Mouse (Mus musculus) adrenal gland, postnatal 14 days (tissue): ENCODE measurements around the gene Olfr221. TPM values are rescaled to one million over a fixed set of nuclear protein-coding genes. Genes with fewer than 3 reads are reported as not detected.
A peak's percentile ranks its signal among the peaks of the same experiment; 100 is the strongest.

Source experiments
- DNase-seq: peaks from one replicate; pipeline ENCODE4 v3.0.0; 2021; ENCODE audit warnings: mixed read lengths
- total RNA-seq: library from RNA; stranded (reverse); gene quantifications from 2 replicates; pipeline ENCODE4 v1.2.3, GENCODE M21; 2021

Gene Olfr221
- total RNA-seq, 1 experiment from 2014 or later, result not detected

- DNase-seq, result no peak
Measured at GRCm38 (mm10) chr14:52019051-52019589, 23.1 kb downstream of the Olfr221 start.

GRCm38 (mm10) chr14:52018248-52019050, 23.8 kb downstream of the Olfr221 start:
- DNase-seq, result no peak

- no peak for DNase-seq
Measured at GRCm38 (mm10) chr14:52017662-52018061, 24.6 kb downstream of the Olfr221 start.

- DNase-seq, result no peak
Measured at GRCm38 (mm10) chr14:52016625-52017405, 25.4 kb downstream of the Olfr221 start.

- peak; percentile 41 for DNase-seq
Measured at GRCm38 (mm10) chr14:52015445-52016100, 26.7 kb downstream of the Olfr221 start, which contains the start of gene Tmem253. Gene Tmem253 (plus strand): TSS chr14:52015658.

- DNase-seq, result peak; percentile 84
Measured at GRCm38 (mm10) chr14:52014761-52015311, 27.4 kb downstream of the Olfr221 start.

- DNase-seq, result no peak
Measured at GRCm38 (mm10) chr14:52014271-52014760, 27.9 kb downstream of the Olfr221 start.

- peak; percentile 73 for DNase-seq
Measured at GRCm38 (mm10) chr14:52013771-52014219, 28.5 kb downstream of the Olfr221 start.

- DNase-seq, result no peak
Measured at GRCm38 (mm10) chr14:52013021-52013610, 29.1 kb downstream of the Olfr221 start.

GRCm38 (mm10) chr14:52012553-52012952, 29.7 kb downstream of the Olfr221 start:
- DNase-seq, result no peak

GRCm38 (mm10) chr14:52012085-52012484, 30.2 kb downstream of the Olfr221 start:
- no peak for DNase-seq

- DNase-seq, result no peak
Measured at GRCm38 (mm10) chr14:52011683-52012082, 30.6 kb downstream of the Olfr221 start.

- peak; percentile 29 for DNase-seq
Measured at GRCm38 (mm10) chr14:52010446-52011111, 31.7 kb downstream of the Olfr221 start.

GRCm38 (mm10) chr14:52009841-52010240, 32.4 kb downstream of the Olfr221 start:
- no peak for DNase-seq

- no peak for DNase-seq
Measured at GRCm38 (mm10) chr14:52009361-52009760, 32.9 kb downstream of the Olfr221 start.

- peak; percentile 96 for DNase-seq
Measured at GRCm38 (mm10) chr14:52008321-52009203, 33.7 kb downstream of the Olfr221 start.

- peak; percentile 2 for DNase-seq
Measured at GRCm38 (mm10) chr14:52006771-52007170, 35.5 kb downstream of the Olfr221 start.

GRCm38 (mm10) chr14:52006241-52006640, 36.0 kb downstream of the Olfr221 start:
- peak; percentile 45 for DNase-seq

GRCm38 (mm10) chr14:52005616-52006015, 36.6 kb downstream of the Olfr221 start:
- DNase-seq, result no peak

GRCm38 (mm10) chr14:52005141-52005540, 37.1 kb downstream of the Olfr221 start:
- DNase-seq, result no peak
